Comparison of ENCODE assay signal across 8 mouse cellular contexts in the genomic region with DNA sequence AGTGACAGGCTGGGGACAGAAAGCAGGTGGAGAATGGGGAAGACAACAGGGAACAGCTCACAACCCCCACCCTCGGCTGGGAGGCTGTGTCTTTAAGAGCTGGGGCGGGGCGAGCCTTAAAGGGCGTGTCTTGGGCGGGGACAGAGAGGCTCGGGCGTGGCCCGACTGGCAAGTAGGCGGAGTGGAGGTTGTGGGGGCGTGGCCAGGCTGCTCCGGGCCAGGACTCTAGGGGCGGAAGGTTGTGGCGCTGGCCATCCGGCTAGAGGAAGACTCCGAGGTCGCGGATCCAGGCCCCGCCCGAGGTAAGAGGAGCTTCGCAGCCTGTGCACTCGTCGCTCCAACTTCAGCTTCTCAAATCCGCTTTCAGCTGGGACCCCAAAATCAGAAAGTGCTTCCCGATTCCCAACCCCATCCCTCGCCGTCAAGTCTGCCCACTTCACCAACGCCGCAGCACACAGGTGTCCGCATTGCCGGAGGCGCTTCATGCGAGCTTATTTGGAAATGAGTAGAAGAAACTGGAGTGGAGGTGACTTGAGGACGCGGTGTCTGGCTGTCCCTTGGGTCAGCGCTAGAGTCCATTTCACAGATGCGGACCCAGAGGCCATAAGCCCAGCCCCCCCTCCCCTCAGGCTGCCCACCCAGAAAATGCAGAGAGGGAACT. TPM values are rescaled to one million over a fixed set of nuclear protein-coding genes. Genes with fewer than 3 reads are reported as not detected.
DNase-seq lines count a peak whose midpoint lies in the region; ATAC-seq and TF ChIP-seq lines count a peak whose summit lies in the region.

A gene (plus strand): TSS at position 187 of the 661 bp plus-strand sequence.

- peaks cover 19% of the 10 kb centered on the region for H3K27me3 ChIP-seq in G1E (ENCODE audit: insufficient read depth, low read length)
- H3K27me3 ChIP-seq in cerebellum, adult 2 months (ENCODE audit: control insufficient read depth, insufficient read depth, low read length) = no peaks in the 10 kb centered on the region
- no peaks in the 10 kb centered on the region for H3K27me3 ChIP-seq in lung, embryonic 16.5 days (ENCODE audit: control insufficient read depth, insufficient read depth, low read depth, low read length)

- 0 out of 2 replicates have a peak, but pooled peaks have one; percentile 13 for TF ChIP-seq POLR2A in cerebellum, adult 2 months (IDR thresholded peaks at IDR 0.05; ENCODE audit: borderline replicate concordance, insufficient read depth, low read length)

- 2% methylated on average over 36 of the region's 36 CpGs for WGBS in cerebellum, adult 2 months
- WGBS in lung, embryonic 16.5 days = under 1% methylated on average over 36 of the region's 36 CpGs

- peak; percentile 79 for DNase-seq in G1E (ENCODE audit: low spot score)
- peak; percentile 90 to 91 for DNase-seq in cerebellum, adult 2 months
- peak; percentile 88 for DNase-seq in forelimb bud, embryonic 11.5 days (ENCODE audit: low read depth, low spot score)
- DNase-seq in layer of hippocampus, adult 9-10 months (ENCODE audit: low spot score) = peak; percentile 70
- peak; percentile 82 for DNase-seq in ovary, postnatal 10 days (ENCODE audit: low spot score)
- peak; percentile 86 to 93 for DNase-seq in thymus, postnatal 10 days (ENCODE audit: low spot score in 2 of 2)

- peak; percentile 97 for ATAC-seq in G1E (ENCODE audit: extremely low read depth, insufficient number of reproducible peaks, low FRiP score, poor library complexity, severe bottlenecking)
- ATAC-seq in hematopoietic stem cell, adult 5-6 weeks (replicated peaks in 1 of 2; ENCODE audit: insufficient read depth in 1 of 2, low FRiP score in 2 of 2, low TSS enrichment in 1 of 2, low read depth in 1 of 2, poor library complexity in 2 of 2, severe bottlenecking in 2 of 2) = peak; percentile 97 to 98
- ATAC-seq in lung, embryonic 16.5 days (ENCODE audit: low read depth) = peak; percentile 94

- H3K4me1 ChIP-seq in G1E (ENCODE audit: insufficient read depth, low read depth, low read length) = peaks cover 48% of the 10 kb centered on the region
- H3K4me1 ChIP-seq in cerebellum, adult 2 months (ENCODE audit: control insufficient read depth, insufficient read depth, low read length) = no peaks in the 10 kb centered on the region
- H3K4me1 ChIP-seq in lung, embryonic 16.5 days (replicated peaks; ENCODE audit: control insufficient read depth, insufficient read depth, low read length) = peaks cover 29% of the 10 kb centered on the region

- TF ChIP-seq CTCF in G1E (IDR thresholded peaks at IDR 0.05; ENCODE audit: low read depth, low read length) = no peak
- TF ChIP-seq CTCF in cerebellum, adult 2 months (IDR thresholded peaks at IDR 0.05; ENCODE audit: borderline replicate concordance, insufficient read depth, low read depth, low read length) = no peak

- H3K27ac ChIP-seq in cerebellum, adult 2 months (ENCODE audit: insufficient read depth, low read length) = no peak within 1 kb of the TSS
- no peak within 1 kb of the TSS for H3K27ac ChIP-seq in lung, embryonic 16.5 days (ENCODE audit: low read length)

- H3K9ac ChIP-seq in lung, embryonic 16.5 days (ENCODE audit: low read length) = peak within 1 kb of the TSS; percentile 73

- H3K4me2 ChIP-seq in lung, embryonic 16.5 days (ENCODE audit: low read depth, low read length) = peak within 1 kb of the TSS; percentile 91

- H3K9me3 ChIP-seq in G1E (replicated peaks) = peaks cover 3% of the 10 kb centered on the region
- no peaks in the 10 kb centered on the region for H3K9me3 ChIP-seq in lung, embryonic 16.5 days (ENCODE audit: control insufficient read depth, low read length)

- peak within 1 kb of the TSS; percentile 74 for H3K4me3 ChIP-seq in G1E (ENCODE audit: low read depth, low read length)
- H3K4me3 ChIP-seq in cerebellum, adult 2 months (replicated peaks; ENCODE audit: insufficient read depth, low read depth, low read length) = peak within 1 kb of the TSS; percentile 54
- H3K4me3 ChIP-seq in lung, embryonic 16.5 days (ENCODE audit: low read length) = peak within 1 kb of the TSS; percentile 67

- peaks cover 15% of the 10 kb centered on the region for H3K36me3 ChIP-seq in G1E (replicated peaks)
- no peaks in the 10 kb centered on the region for H3K36me3 ChIP-seq in lung, embryonic 16.5 days (ENCODE audit: control insufficient read depth, insufficient read depth, low read length)

RNA-seq across cellular contexts. Expression of the gene that starts here (rescaled TPM):
- total RNA-seq in G1E (2014; fragmentation: Nextera tagmentation) = 5.3 and 6.6 TPM in 2 replicates
- total RNA-seq in G1E (2017) = 3.7 and 6.2 TPM in 2 replicates
- polyA plus RNA-seq in G1E (2012) = 3.4 and 3.6 TPM in 2 replicates
- 8.2 TPM in 2 replicates for polyA plus RNA-seq in cerebellum, adult 2 months (2012; rRNA removed)
- total RNA-seq in hematopoietic stem cell, adult 5-6 weeks (2017) = 8.4 and 13.2 TPM in 2 replicates
- polyA plus RNA-seq in lung, embryonic 16.5 days (2015; fragmentation: Nextera tagmentation; extraction: Ambion mirVana) = 8.5 and 8.6 TPM in 2 replicates
